Mouse (Mus musculus) large intestine, adult 2 months (tissue): Measurements from ENCODE around the gene Hist1h3b. TPM values are rescaled to one million over a fixed set of nuclear protein-coding genes. Genes with fewer than 3 reads are reported as not detected.
"Not testable (repeated sequence)": the region's sequence is repeated elsewhere in the genome, so short reads cannot be mapped to it uniquely, and the experiment has no call there.

ENCODE experiments used
- DNase-seq: peaks from one replicate; pipeline ENCODE4 v3.0.0-alpha.2; 2012; ENCODE audit warnings: low read depth, low spot score
- WGBS: fragments of 180-500 bp; shearing (Covaris S2); methylation state at CpG from one replicate; pipeline ENCODE4 v1.1.7; 2018; 5-methylcytosine and 5-hydroxymethylcytosine counted together
- polyA plus RNA-seq: library from polyadenylated mRNA; depleted of rRNA; stranded (reverse); fragments of >200 nt; gene quantifications from 2 replicates; pipeline ENCODE4 v1.2.3, GENCODE M21; 2012; rRNA removed

Hist1h3b gene
- polyA plus RNA-seq, 1 experiment, result 22.1 TPM

DNA sequence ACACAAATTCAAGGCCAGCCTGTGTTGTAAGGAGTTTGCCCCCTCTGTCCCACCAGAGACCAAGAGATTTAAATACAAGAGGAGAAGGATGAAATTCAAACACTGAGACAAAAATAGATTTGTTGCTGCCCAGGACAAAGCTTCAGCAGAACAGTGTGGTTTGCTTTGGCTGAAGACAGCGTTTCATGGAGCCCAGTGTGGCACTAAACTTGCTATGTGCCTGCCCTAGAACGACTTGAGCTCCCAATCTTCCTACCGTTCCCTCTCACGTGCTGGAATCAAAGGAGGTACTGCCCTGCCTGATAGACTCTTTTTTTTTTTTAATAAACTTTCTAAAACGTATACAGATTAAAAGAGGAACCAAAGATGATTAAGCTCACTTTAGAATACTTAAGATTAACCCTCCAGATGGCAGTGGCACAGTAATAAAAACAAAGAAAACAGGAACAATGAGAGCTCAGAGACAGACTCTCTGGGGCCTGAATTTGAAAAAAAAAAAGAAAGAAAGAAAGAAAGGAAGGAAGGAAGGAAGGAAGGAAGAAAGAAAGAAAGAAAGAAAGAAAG lies 16.8 kb downstream of the Hist1h3b start:
- DNase-seq, result no peak
- 48% methylated on average over 5 of the region's 5 CpGs for WGBS

GRCm38 (mm10) chr13:23769613-23770012 lies 17.5 kb downstream of the Hist1h3b start, which contains the start of gene Trim38:
Trim38 (plus strand) TSS chr13:23769913.
- WGBS, result 93% methylated on average over 2 of the region's 2 CpGs
- DNase-seq, result not testable (repeated sequence)

GRCm38 (mm10) chr13:23772561-23773313 lies 20.7 kb downstream of the Hist1h3b start:
- WGBS, result 41% methylated on average over 21 of the region's 21 CpGs
- no peak for DNase-seq

DNA sequence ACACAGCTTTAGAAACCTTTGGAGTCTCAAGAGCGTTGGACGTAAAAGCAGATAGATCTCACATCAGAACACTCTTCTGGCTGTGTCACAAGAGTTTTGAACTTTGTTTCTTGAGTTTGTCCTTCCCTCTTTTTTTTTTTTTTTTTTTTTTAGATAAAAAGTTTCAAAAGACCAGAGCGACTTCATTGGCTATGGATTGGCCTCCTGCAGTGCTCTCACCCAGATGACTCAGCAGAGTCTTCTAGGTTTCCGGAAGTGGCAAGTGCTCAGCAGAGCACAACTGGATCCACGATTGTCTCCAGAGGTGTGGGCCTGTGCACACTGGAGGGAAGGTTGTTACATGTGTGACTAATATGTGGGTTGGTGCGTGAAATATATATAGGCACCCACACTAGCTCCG lies 26.3 kb downstream of the Hist1h3b start:
- no peak for DNase-seq
- 92% methylated on average over 7 of the region's 7 CpGs for WGBS

DNA sequence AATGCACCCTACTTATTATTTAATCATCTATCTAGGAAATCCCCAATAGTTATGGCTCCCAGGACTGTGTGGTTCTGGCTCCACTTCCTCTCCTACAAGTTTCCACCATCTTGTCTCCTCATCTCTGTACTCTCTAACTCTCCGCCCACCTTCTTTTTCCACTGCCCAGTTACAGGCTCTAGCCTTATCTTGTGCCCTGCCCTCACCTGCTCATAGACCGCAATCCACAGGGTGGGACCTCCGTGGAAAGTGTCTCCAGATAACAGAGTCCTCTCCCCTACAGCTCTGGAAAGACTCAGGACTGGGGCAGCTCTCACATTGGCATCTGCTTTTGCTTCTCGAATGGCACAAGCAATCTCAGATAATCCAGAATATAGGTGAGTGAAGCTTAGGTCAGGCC lies 27.0 kb downstream of the Hist1h3b start:
- DNase-seq, result no peak
- WGBS, result 55% methylated on average over 4 of the region's 4 CpGs

DNA sequence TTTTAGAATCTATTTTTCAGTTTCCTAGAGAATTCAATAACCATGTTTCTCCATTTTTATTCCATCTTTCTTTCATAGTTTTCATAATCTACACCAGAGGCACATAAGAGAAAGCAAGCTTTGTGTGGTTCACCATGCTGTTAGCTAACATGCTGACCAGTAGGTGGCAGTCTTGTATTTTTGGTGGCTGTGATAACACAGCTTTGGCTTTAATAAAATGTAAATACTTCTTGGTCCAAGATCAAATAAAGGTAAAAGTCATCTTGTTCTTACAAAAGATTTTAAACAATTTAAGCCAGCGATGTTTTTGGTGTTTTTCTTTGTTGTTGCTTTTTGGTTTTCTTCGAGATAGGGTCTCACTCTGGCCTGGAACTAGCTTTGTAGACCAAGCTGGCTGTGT lies 40.5 kb downstream of the Hist1h3b start:
- 32% methylated on average over 2 of the region's 2 CpGs for WGBS
- DNase-seq, result peak; percentile 40

GRCm38 (mm10) chr13:23799405-23799804 lies 47.3 kb downstream of the Hist1h3b start:
- 63% methylated on average over 5 of the region's 5 CpGs for WGBS
- no peak for DNase-seq

Other genes starting within 250 kb of the Hist1h3b start
- 27.9 and 42.9 TPM in 2 replicates for gene Hist1h4h, start 221.2 kb upstream of the Hist1h3b start, polyA plus RNA-seq
- 64.4 and 250 TPM in 2 replicates for gene Hist1h2af, start 218.4 kb upstream of the Hist1h3b start, polyA plus RNA-seq
- 30.9 and 39.2 TPM in 2 replicates for gene Hist1h3g, start 216.8 kb upstream of the Hist1h3b start, polyA plus RNA-seq
- 5.2 and 6.8 TPM in 2 replicates for gene Hist1h2bh, start 208.9 kb upstream of the Hist1h3b start, polyA plus RNA-seq
- gene Hist1h3f, start 208.2 kb upstream of the Hist1h3b start, polyA plus RNA-seq, result 5.9 and 7.1 TPM in 2 replicates
- gene Hist1h4f, start 200.6 kb upstream of the Hist1h3b start, polyA plus RNA-seq, result 27.0 and 31.0 TPM in 2 replicates
- gene Hist1h1d, start 199.0 kb upstream of the Hist1h3b start, polyA plus RNA-seq, result 0.40 and 0.43 TPM in 2 replicates
- 29.4 and 30.0 TPM in 2 replicates for gene Hist1h3e, start 189.9 kb upstream of the Hist1h3b start, polyA plus RNA-seq
- 8.9 and 10.5 TPM in 2 replicates for gene Hist1h2ae, start 181.0 kb upstream of the Hist1h3b start, polyA plus RNA-seq
- gene Hist1h2bg, start 180.9 kb upstream of the Hist1h3b start, polyA plus RNA-seq, result 29.0 and 42.0 TPM in 2 replicates
- 9.1 and 18.1 TPM in 2 replicates for gene Hist1h2bf, start 178.1 kb upstream of the Hist1h3b start, polyA plus RNA-seq
- gene Hist1h2ad, start 177.9 kb upstream of the Hist1h3b start, polyA plus RNA-seq, result 3.6 and 7.5 TPM in 2 replicates
- 9.5 and 13.9 TPM in 2 replicates for gene Hist1h3d, start 176.5 kb upstream of the Hist1h3b start, polyA plus RNA-seq
- gene Hist1h4d, start 170.7 kb upstream of the Hist1h3b start, polyA plus RNA-seq, result 13.6 and 13.7 TPM in 2 replicates
- 1.9 and 2.5 TPM in 2 replicates for gene Hist1h2be, start 131.1 kb upstream of the Hist1h3b start, polyA plus RNA-seq
- 2.7 and 3.1 TPM in 2 replicates for gene Hist1h1e, start 129.7 kb upstream of the Hist1h3b start, polyA plus RNA-seq
- gene Hist1h2ac, start 68.3 kb upstream of the Hist1h3b start, polyA plus RNA-seq, result 1.2 TPM in 2 replicates
- 279 and 296 TPM in 2 replicates for gene Hist1h2bc, start 68.1 kb upstream of the Hist1h3b start, polyA plus RNA-seq
- not detected in 2 replicates for gene Hist1h1t, start 56.5 kb upstream of the Hist1h3b start, polyA plus RNA-seq
- 16.9 and 21.6 TPM in 2 replicates for gene Hist1h4c, start 53.8 kb upstream of the Hist1h3b start, polyA plus RNA-seq
- 6.3 and 7.7 TPM in 2 replicates for gene Hfe, start 41.4 kb upstream of the Hist1h3b start, polyA plus RNA-seq
- gene Hist1h1c, start 13.5 kb upstream of the Hist1h3b start, polyA plus RNA-seq, result 50.3 and 59.2 TPM in 2 replicates
- gene Hist1h3c, start 6.7 kb upstream of the Hist1h3b start, polyA plus RNA-seq, result 19.7 and 24.7 TPM in 2 replicates
- 13.5 and 18.0 TPM in 2 replicates for gene Hist1h2bb, start 5.5 kb upstream of the Hist1h3b start, polyA plus RNA-seq
- 17.4 and 19.2 TPM in 2 replicates for gene Hist1h2ab, start 1.1 kb upstream of the Hist1h3b start, polyA plus RNA-seq
- gene Hist1h4b, start 4.7 kb downstream of the Hist1h3b start, polyA plus RNA-seq, result 18.1 and 21.3 TPM in 2 replicates
- 13.1 and 21.1 TPM in 2 replicates for gene Hist1h4a, start 9.0 kb downstream of the Hist1h3b start, polyA plus RNA-seq
- gene Hist1h3a, start 10.1 kb downstream of the Hist1h3b start, polyA plus RNA-seq, result 16.1 and 17.5 TPM in 2 replicates
- gene Hist1h1a, start 11.4 kb downstream of the Hist1h3b start, polyA plus RNA-seq, result 1.3 and 1.4 TPM in 2 replicates
- gene Trim38, start 17.6 kb downstream of the Hist1h3b start, polyA plus RNA-seq, result 0.71 and 4.1 TPM in 2 replicates
- 0.07 TPM in 1 of 2 replicates, not detected in the other for gene Slc17a2, start 54.7 kb downstream of the Hist1h3b start, polyA plus RNA-seq
- not detected in 2 replicates for gene Slc17a3, start 87.2 kb downstream of the Hist1h3b start, polyA plus RNA-seq
- not detected in 2 replicates for gene Slc17a1, start 115.5 kb downstream of the Hist1h3b start, polyA plus RNA-seq
- gene Slc17a4, start 162.7 kb downstream of the Hist1h3b start, polyA plus RNA-seq, result 29.5 and 45.4 TPM in 2 replicates
- not detected in 2 replicates for gene Hist1h2ba, start 181.9 kb downstream of the Hist1h3b start, polyA plus RNA-seq
- not detected in 2 replicates for gene Hist1h2aa, start 182.2 kb downstream of the Hist1h3b start, polyA plus RNA-seq
- gene Scgn, start 238.9 kb downstream of the Hist1h3b start, polyA plus RNA-seq, result 3.7 and 5.5 TPM in 2 replicates